Mouse (Mus musculus) CD4-positive, CD25-positive, alpha-beta regulatory T cell, adult 2 months (primary cell): ENCODE data around the gene Trim43b.
"Not testable (repeated sequence)": the region's sequence is repeated elsewhere in the genome, so short reads cannot be mapped to it uniquely, and the experiment has no call there.

Experiments used
- DNase-seq: peaks from one replicate; pipeline ENCODE4 v3.0.0-alpha.2; 2012; ENCODE audit warnings: low read depth, low spot score

The Trim43b gene

DNA sequence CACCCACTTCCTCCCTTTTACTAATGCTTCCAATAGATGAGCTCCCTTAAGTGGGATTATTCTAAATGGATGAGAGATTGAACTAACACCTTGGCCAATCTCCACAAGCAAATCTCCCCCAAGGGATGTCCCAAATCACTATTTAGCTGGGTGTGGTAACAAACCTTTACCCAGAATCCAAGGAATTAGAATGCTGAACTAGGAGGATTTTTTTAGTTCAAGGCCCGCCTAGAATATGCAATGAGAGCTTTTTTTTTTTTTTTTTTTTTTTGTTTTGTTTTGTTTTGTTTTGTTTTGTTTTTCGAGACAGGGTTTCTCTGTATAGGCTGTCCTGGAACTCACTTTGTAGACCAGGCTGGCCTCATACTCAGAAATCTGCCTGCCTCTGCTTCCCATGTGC is at the start of gene Trim43b:
Gene Trim43b, minus strand, starts transcription at position 101 of the 400 bp plus-strand sequence.
- DNase-seq = not testable (repeated sequence)

DNA sequence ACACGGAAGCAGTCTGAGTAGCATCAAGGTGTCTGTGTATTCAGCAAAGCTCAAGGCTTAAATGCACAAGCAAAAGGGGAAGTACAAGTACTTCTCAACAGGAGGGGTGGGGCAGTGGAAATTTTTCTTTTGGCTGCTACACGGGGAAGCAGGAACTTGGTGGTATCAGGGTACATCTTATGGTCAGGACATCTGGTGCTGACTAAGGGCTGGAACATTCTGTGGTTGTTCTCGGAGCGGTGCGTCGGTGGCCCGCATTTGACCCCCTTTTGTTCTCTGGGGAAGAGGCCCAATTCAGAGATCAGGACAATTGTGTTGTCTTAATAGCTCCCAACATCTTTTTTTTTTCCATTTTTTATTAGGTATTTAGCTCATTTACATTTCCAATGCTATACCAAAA is 11.9 kb upstream of the Trim43b start:
- not testable (repeated sequence) for DNase-seq

- not testable (repeated sequence) for DNase-seq
These were observed 5.9 kb downstream of the Trim43b start for GRCm38 (mm10) chr9:89086746-89087145.

DNA sequence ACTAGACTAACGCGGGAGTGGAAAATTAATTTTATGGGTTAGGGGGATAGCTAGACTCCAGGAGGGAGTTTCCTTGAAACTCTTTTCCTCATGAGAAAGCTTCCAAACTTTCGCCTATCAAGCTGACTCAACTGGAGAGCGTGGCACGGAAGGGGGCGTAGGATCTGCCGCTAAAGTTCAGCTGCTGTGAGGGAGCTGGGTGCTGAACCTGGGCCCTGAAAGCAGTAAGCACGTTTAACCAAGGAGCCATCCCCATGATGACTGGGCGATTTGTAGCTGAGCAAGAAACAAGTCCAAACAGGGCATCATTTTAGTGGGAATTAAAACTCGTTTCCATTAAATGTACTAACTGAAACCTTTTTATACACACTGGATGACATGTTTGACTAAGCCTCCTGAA is 13.0 kb downstream of the Trim43b start:
- not testable (repeated sequence) for DNase-seq

GRCm38 (mm10) chr9:89076508-89076907 is 16.1 kb downstream of the Trim43b start:
- not testable (repeated sequence) for DNase-seq

DNA sequence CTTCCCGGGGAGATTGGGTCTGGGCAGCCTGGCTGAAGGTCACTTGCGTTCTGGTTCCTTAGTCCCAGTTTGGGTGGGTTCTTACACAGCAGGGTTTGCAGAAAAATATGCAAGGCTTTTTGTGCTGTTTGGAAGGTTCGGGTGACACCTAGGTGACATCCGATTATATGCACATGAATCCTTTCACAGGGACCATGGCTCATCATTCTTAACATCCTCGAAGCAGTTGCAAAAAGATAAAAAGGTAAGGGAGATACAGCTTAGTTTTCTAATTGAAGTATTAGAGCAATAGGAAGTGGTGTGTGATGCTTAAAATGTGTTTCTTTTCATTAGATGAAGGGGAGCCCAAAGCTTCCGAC is 25.5 kb downstream of the Trim43b start:
- DNase-seq = not testable (repeated sequence)

- DNase-seq = not testable (repeated sequence)
These were observed 26.1 kb downstream of the Trim43b start for GRCm38 (mm10) chr9:89066378-89067142.
